Mouse (Mus musculus) kidney, adult 8-10 months (tissue): ENCODE measurements at regions not wholly inside any gene's neighbourhood (a gene's known extent, or its start where the extent isn't known, plus 50 kb on each side); places are given as distances from the start of the nearest gene placed in this dataset.
A peak's percentile ranks its signal among the peaks of the same experiment; 100 is the strongest.

Experiments
- DNase-seq, 2 experiments: peaks; one replicate each; pipeline ENCODE4 v3.0.0; 2022

- no peak for DNase-seq
Measured at GRCm38 (mm10) chr10:100152821-100153220, 137.4 kb downstream of the Kitl start.

GRCm38 (mm10) chr10:100153311-100153710 is 137.9 kb downstream of the Kitl start:
- DNase-seq: no peak

GRCm38 (mm10) chr10:100155566-100155965 is 140.1 kb downstream of the Kitl start:
- DNase-seq: no peak

GRCm38 (mm10) chr10:100159843-100160531 is 144.6 kb downstream of the Kitl start:
- DNase-seq: no peak

- DNase-seq: no peak
Measured at GRCm38 (mm10) chr10:100160532-100160852, 145.1 kb downstream of the Kitl start.

- DNase-seq: no peak
Measured at GRCm38 (mm10) chr10:100161117-100161516, 145.7 kb downstream of the Kitl start.

- no peak for DNase-seq
Measured at GRCm38 (mm10) chr10:100164526-100164925, 149.1 kb downstream of the Kitl start.

- peak in 1 of 2 experiments; percentile 19 for DNase-seq
Measured at GRCm38 (mm10) chr10:100170836-100171235, 155.4 kb downstream of the Kitl start.

- no peak for DNase-seq
Measured at GRCm38 (mm10) chr10:100197673-100198072, 137.8 kb upstream of the Gm4301 start.

- peak in 1 of 2 experiments; percentile 0 for DNase-seq
Measured at GRCm38 (mm10) chr10:100199090-100199690, 136.3 kb upstream of the Gm4301 start.

- no peak for DNase-seq
Measured at GRCm38 (mm10) chr10:100200431-100200830, 135.0 kb upstream of the Gm4301 start.

GRCm38 (mm10) chr10:100206617-100207530 is 128.6 kb upstream of the Gm4301 start:
- DNase-seq: no peak

GRCm38 (mm10) chr10:100210684-100211083 is 124.8 kb upstream of the Gm4301 start:
- DNase-seq: no peak

GRCm38 (mm10) chr10:100224459-100225097 is 110.9 kb upstream of the Gm4301 start:
- no peak for DNase-seq

- no peak for DNase-seq
Measured at GRCm38 (mm10) chr10:100259235-100259900, 76.1 kb upstream of the Gm4301 start.

- no peak for DNase-seq
Measured at GRCm38 (mm10) chr10:100263447-100263846, 72.0 kb upstream of the Gm4301 start.

- DNase-seq: no peak
Measured at GRCm38 (mm10) chr10:100264066-100264465, 71.4 kb upstream of the Gm4301 start.

- DNase-seq: no peak
Measured at GRCm38 (mm10) chr10:100282471-100282870, 53.0 kb upstream of the Gm4301 start.
